Mouse (Mus musculus) embryonic facial prominence, embryonic 11.5 days (tissue): ENCODE results near the gene Zfp423. TPM values are rescaled to one million over a fixed set of nuclear protein-coding genes. Genes with fewer than 3 reads are reported as not detected.

ENCODE experiments used
- ATAC-seq: fragments of 200-750 bp; cut with Nextera tagmentation; replicated peaks from 2 replicates; pipeline ENCODE4 v1.8.0; 2017; ENCODE audit warnings: low read depth; ENCODE audit not compliant: insufficient number of reproducible peaks, low FRiP score, low TSS enrichment
- DNase-seq: peaks from one replicate; pipeline ENCODE4 v3.0.0-alpha.2; 2015; ENCODE audit warnings: low spot score
- H3K27ac ChIP-seq: fragments of 300-500 bp; sonication (generic); replicated peaks from 2 replicates; pipeline ENCODE4 v1.5.1; 2014; ENCODE audit warnings: mild to moderate bottlenecking, low read depth, low read length, control low read depth
- H3K27me3 ChIP-seq: fragments of 300-500 bp; sonication (generic); 2 replicates; pipeline ENCODE4 v1.6.1; 2014; ENCODE audit warnings: mild to moderate bottlenecking, low read length, moderate library complexity, mixed read lengths; ENCODE audit not compliant: control insufficient read depth, insufficient read depth
- H3K36me3 ChIP-seq: fragments of 300-500 bp; sonication (generic); replicated peaks from 2 replicates; pipeline ENCODE4 v1.6.1; 2014; ENCODE audit warnings: low read depth, mild to moderate bottlenecking, low read length, moderate library complexity, mixed read lengths; ENCODE audit not compliant: control insufficient read depth, insufficient read depth
- H3K4me1 ChIP-seq: fragments of 300-500 bp; sonication (generic); 2 replicates; pipeline ENCODE4 v1.6.1; 2014; ENCODE audit warnings: low read length, mixed read lengths; ENCODE audit not compliant: control insufficient read depth, insufficient read depth
- H3K4me2 ChIP-seq: fragments of 300-500 bp; sonication (generic); 2 replicates; pipeline ENCODE4 v1.6.1; 2014; ENCODE audit warnings: low read depth, mild to moderate bottlenecking, control low read depth, low read length, moderate library complexity
- H3K4me3 ChIP-seq: fragments of 300-500 bp; sonication (generic); 2 replicates; pipeline ENCODE4 v1.5.1; 2014; ENCODE audit warnings: low read depth, low read length, control low read depth
- H3K9ac ChIP-seq: fragments of 300-500 bp; sonication (generic); replicated peaks from 2 replicates; pipeline ENCODE4 v1.6.1; 2014; ENCODE audit warnings: mild to moderate bottlenecking, control low read depth, low read length
- H3K9me3 ChIP-seq: fragments of 300-500 bp; sonication (generic); replicated peaks from 2 replicates; pipeline ENCODE4 v1.6.1; 2016; ENCODE audit warnings: mild to moderate bottlenecking, low read length, inconsistent platforms, mixed read lengths; ENCODE audit not compliant: control insufficient read depth
- WGBS: fragments of 180-500 bp; shearing (Covaris S2); extraction: QIAGEN DNeasy Blood & Tissue Kit; methylation state at CpG from one replicate; pipeline ENCODE4 v1.1.7; 2014; 5-methylcytosine and 5-hydroxymethylcytosine counted together
- polyA plus RNA-seq: library from polyadenylated mRNA; unstranded; fragments of >200 nt; fragmentation: Nextera tagmentation; extraction: Ambion mirVana; gene quantifications from 2 replicates; pipeline ENCODE4 v1.2.1, GENCODE M21; 2014

Gene Zfp423
- polyA plus RNA-seq, 1 experiment from 2014 or later: 25.4 TPM

DNA sequence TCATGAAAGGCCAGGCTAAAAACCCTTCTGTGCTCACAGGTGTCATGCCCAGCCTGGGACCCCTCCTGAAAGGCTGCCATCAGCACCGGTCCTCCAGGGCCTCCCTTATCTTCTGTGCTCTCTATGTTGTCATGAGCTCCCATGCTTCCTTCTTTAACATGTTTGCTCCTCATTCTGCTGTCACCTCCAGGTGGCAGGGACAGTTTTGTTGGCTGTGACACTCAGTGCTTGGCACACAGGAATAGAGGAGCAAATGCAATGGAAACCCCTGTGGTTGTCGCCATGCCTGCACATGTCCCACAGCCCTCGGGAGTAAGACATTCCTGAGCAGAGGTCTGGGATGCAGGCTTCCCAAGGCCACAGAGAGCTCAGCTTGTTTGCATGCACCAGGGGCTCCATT, 194.1 kb downstream of the Zfp423 start:
- DNase-seq (no peak), ATAC-seq (no peak)
- Histone ChIP-seq H3K9me3 (no peaks in the 10 kb centered on the region), H3K4me1 (no peaks in the 10 kb centered on the region), H3K36me3 (no peaks in the 10 kb centered on the region), H3K27ac (no peak overlapping the region), H3K4me2 (no peak overlapping the region), H3K4me3 (no peak overlapping the region), H3K27me3 (no peaks in the 10 kb centered on the region), H3K9ac (no peak overlapping the region)
- 77% methylated on average over 3 of the region's 3 CpGs for WGBS

- no peak overlapping the region for H3K4me3 ChIP-seq
- H3K4me2 ChIP-seq: no peak overlapping the region
- H3K4me1 ChIP-seq: no peaks in the 10 kb centered on the region
- ATAC-seq (no peak), DNase-seq (no peak)
- no peak overlapping the region for H3K9ac ChIP-seq
- H3K27me3 ChIP-seq: no peaks in the 10 kb centered on the region
- no peak overlapping the region for H3K27ac ChIP-seq
- no peaks in the 10 kb centered on the region for H3K36me3 ChIP-seq
- 62% methylated on average over 8 of the region's 8 CpGs for whole genome bisulfite sequencing
- H3K9me3 ChIP-seq: no peaks in the 10 kb centered on the region
Observed at GRCm38 (mm10) chr8:87758750-87759149, 200.6 kb downstream of the Zfp423 start.

DNA sequence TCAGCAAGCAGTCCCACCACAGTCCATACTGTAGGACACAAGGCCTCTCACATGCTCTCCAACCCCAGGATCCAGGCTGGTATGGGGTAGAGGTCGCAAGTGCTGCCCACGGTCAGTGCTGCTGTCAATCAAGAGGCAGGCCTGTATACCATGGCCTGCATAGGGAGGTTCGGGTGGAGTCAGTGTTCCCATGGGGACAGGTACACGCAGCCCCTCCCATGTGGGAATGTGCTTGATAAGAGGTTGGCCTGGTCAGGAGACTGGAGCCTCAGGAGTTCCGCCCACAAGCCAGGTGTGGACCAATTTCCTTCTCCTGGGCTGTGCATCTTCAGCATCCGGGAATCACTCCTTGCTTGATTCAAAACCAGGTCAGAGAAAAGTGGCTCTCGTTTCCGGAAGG, 204.5 kb downstream of the Zfp423 start:
- Histone ChIP-seq H3K9me3 (no peaks in the 10 kb centered on the region), H3K27ac (no peak overlapping the region), H3K4me2 (no peak overlapping the region), H3K36me3 (no peaks in the 10 kb centered on the region), H3K4me3 (no peak overlapping the region), H3K27me3 (no peaks in the 10 kb centered on the region), H3K4me1 (peaks cover 2% of the 10 kb centered on the region; the same call in 1 of the 2 replicates), H3K9ac (no peak overlapping the region)
- DNase-seq: no peak
- ATAC-seq: no peak
- 79% methylated on average over 8 of the region's 8 CpGs for WGBS

- H3K9ac ChIP-seq: no peak overlapping the region
- no peak overlapping the region for H3K4me2 ChIP-seq
- no peaks in the 10 kb centered on the region for H3K36me3 ChIP-seq
- no peak for ATAC-seq
- no peaks in the 10 kb centered on the region for H3K9me3 ChIP-seq
- H3K27ac ChIP-seq: no peak overlapping the region
- no peak overlapping the region for H3K4me3 ChIP-seq
- WGBS: 71% methylated on average over 2 of the region's 2 CpGs
- DNase-seq: no peak
- H3K4me1 ChIP-seq: peaks cover 2% of the 10 kb centered on the region; the same call in 1 of the 2 replicates
- H3K27me3 ChIP-seq: no peaks in the 10 kb centered on the region
Observed at GRCm38 (mm10) chr8:87753636-87754035, 205.8 kb downstream of the Zfp423 start.

DNA sequence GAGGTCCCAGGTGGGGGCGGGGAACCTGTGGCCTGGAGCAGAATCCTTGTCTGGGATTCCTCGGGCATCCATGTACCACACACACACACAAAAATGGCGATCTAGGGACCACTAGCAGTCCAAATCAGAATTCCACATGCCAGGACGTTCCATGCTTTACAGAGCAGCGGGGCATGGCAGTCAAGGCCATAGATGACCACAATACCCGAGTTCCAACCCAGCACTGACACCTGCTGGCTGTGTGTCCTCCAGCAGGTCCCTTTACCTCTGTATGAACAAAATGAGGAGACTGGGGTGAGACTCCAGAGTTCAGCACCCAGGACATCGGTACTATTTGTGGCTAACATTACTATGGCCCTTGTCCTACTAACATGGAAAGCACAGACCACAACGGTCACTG, 206.2 kb downstream of the Zfp423 start:
- ATAC-seq (no peak), DNase-seq (no peak)
- Histone ChIP-seq H3K27ac (no peak overlapping the region), H3K9ac (no peak overlapping the region), H3K4me2 (no peak overlapping the region), H3K9me3 (no peaks in the 10 kb centered on the region), H3K36me3 (no peaks in the 10 kb centered on the region), H3K27me3 (no peaks in the 10 kb centered on the region), H3K4me3 (no peak overlapping the region), H3K4me1 (peaks cover 2% of the 10 kb centered on the region; the same call in 1 of the 2 replicates)
- WGBS: 74% methylated on average over 8 of the region's 8 CpGs

- Histone ChIP-seq H3K27ac (no peak overlapping the region), H3K27me3 (no peaks in the 10 kb centered on the region), H3K4me3 (no peak overlapping the region), H3K36me3 (no peaks in the 10 kb centered on the region), H3K9ac (no peak overlapping the region), H3K9me3 (no peaks in the 10 kb centered on the region), H3K4me2 (no peak overlapping the region), H3K4me1 (peaks cover 2% of the 10 kb centered on the region; the same call in 1 of the 2 replicates)
- WGBS: 78% methylated on average over 13 of the region's 13 CpGs
- ATAC-seq (no peak), DNase-seq (no peak)
Observed at GRCm38 (mm10) chr8:87752710-87753109, 206.7 kb downstream of the Zfp423 start.

DNA sequence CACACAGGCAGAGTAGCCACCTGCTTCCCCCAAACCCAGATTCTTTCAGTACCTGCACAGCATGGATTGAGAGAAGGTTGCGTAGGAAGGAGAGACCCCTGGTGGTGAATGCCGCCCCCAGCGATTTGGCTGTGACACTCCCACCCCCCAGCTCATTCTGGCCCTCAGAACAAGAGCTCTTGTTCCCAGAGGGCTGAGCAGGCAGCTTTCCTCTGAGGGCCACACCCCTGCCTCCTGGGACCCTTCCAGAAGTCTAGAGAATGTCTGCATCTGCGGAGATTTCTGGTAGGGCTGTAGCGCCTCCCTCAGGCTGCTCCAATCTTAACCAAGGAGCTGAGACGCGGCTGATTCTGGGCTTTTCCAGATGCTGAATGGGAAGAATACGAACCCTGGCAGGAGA, 211.8 kb downstream of the Zfp423 start:
- WGBS: 24% methylated on average over 8 of the region's 8 CpGs
- DNase-seq: peak; percentile 42
- ATAC-seq: no peak
- H3K36me3 ChIP-seq: no peaks in the 10 kb centered on the region
- H3K27me3 ChIP-seq: no peaks in the 10 kb centered on the region
- H3K9ac ChIP-seq: no peak overlapping the region
- H3K27ac ChIP-seq: peak overlapping the region; percentile 38
- no peak overlapping the region for H3K4me2 ChIP-seq
- no peak overlapping the region for H3K4me3 ChIP-seq
- H3K4me1 ChIP-seq: peaks cover 7% of the 10 kb centered on the region
- H3K9me3 ChIP-seq: no peaks in the 10 kb centered on the region

- peaks cover 7% of the 10 kb centered on the region for H3K4me1 ChIP-seq
- H3K9ac ChIP-seq: peak overlapping the region; percentile 14; the same call in 1 of the 2 replicates
- H3K4me3 ChIP-seq: no peak overlapping the region
- ATAC-seq (no peak), DNase-seq (peak; percentile 12)
- no peaks in the 10 kb centered on the region for H3K36me3 ChIP-seq
- H3K9me3 ChIP-seq: no peaks in the 10 kb centered on the region
- H3K4me2 ChIP-seq: no peak overlapping the region
- 24% methylated on average over 8 of the region's 8 CpGs for WGBS
- H3K27me3 ChIP-seq: no peaks in the 10 kb centered on the region
- peak overlapping the region; percentile 38 for H3K27ac ChIP-seq
Observed at GRCm38 (mm10) chr8:87747142-87747541, 212.3 kb downstream of the Zfp423 start.
